8 mouse cellular contexts compared by ENCODE assay signal in genomic region chr9:43972290-43972689, GRCm38 (mm10).
DNase-seq lines count a peak whose midpoint lies in the region; ATAC-seq lines count a peak whose summit lies in the region.

No protein-coding gene starts in this region.

- H3K9ac ChIP-seq in liver, embryonic 11.5 days (ENCODE audit: low read depth, low read length), result no peak overlapping the region

- DNase-seq in liver (peak; percentile 49), R1 (ENCODE audit: low read depth, low spot score) (peak; percentile 52)
- no peak for DNase-seq in liver, embryonic 11.5 days (ENCODE audit: low spot score)
- peak; percentile 84 to 91 for DNase-seq in cerebellum, postnatal 10 days
- peak; percentile 74 to 76 for DNase-seq in heart, postnatal 36 days
- DNase-seq in left cerebral cortex, postnatal 14 days (ENCODE audit: low spot score in 2 of 2), result peak; percentile 83 to 85
- DNase-seq in retina, postnatal 7 days (ENCODE audit: low read depth, low spot score), result peak; percentile 68

- H3K27me3 ChIP-seq in liver, embryonic 11.5 days (replicated peaks; ENCODE audit: control insufficient read depth, insufficient read depth, low read length), result no peaks in the 10 kb centered on the region; the same call in 1 of the 2 replicates

- H3K9me3 ChIP-seq in liver, embryonic 11.5 days (ENCODE audit: control insufficient read depth, low read length), result no peaks in the 10 kb centered on the region

- H3K4me3 ChIP-seq in liver, embryonic 11.5 days (ENCODE audit: low read depth, low read length), result no peak overlapping the region

- no peak overlapping the region for H3K27ac ChIP-seq in liver, embryonic 11.5 days (ENCODE audit: low read depth, low read length)

- 10% methylated on average over 3 of the region's 3 CpGs for WGBS in liver, embryonic 11.5 days

- intact Hi-C loops in heart, postnatal 36 days (cut with DNase I), result loop anchor here (1.0 kb wide), 2 partner anchors 19 to 229 kb away; partner anchors contain the start of gene Nectin1
- intact Hi-C loops in left cerebral cortex, postnatal 14 days (cut with DNase I), result loop anchor here (2.0 to 5.0 kb wide), 4 partner anchors 51 to 755 kb away; no protein-coding TSS in a partner anchor

- no peak overlapping the region for H3K4me2 ChIP-seq in liver, embryonic 11.5 days

- H3K4me1 ChIP-seq in liver, embryonic 11.5 days (replicated peaks; ENCODE audit: control insufficient read depth, insufficient read depth, low read length), result no peaks in the 10 kb centered on the region

- ATAC-seq in liver, embryonic 11.5 days (replicated peaks; ENCODE audit: low FRiP score), result no peak
- no peak for ATAC-seq in activated CD4-positive, CD25-positive, alpha-beta regulatory T cell, adult 4 months

- no peaks in the 10 kb centered on the region for H3K36me3 ChIP-seq in liver, embryonic 11.5 days (ENCODE audit: control insufficient read depth, insufficient read depth, low read length)
